Mouse (Mus musculus): ENCODE results near the gene Sat2. TPM values are rescaled to one million over a fixed set of nuclear protein-coding genes. Genes with fewer than 3 reads are reported as not detected.

The Sat2 gene
- total and polyA plus RNA-seq, 3 experiments, result 1.5 to 7.3 TPM; not detected in 1

DNA sequence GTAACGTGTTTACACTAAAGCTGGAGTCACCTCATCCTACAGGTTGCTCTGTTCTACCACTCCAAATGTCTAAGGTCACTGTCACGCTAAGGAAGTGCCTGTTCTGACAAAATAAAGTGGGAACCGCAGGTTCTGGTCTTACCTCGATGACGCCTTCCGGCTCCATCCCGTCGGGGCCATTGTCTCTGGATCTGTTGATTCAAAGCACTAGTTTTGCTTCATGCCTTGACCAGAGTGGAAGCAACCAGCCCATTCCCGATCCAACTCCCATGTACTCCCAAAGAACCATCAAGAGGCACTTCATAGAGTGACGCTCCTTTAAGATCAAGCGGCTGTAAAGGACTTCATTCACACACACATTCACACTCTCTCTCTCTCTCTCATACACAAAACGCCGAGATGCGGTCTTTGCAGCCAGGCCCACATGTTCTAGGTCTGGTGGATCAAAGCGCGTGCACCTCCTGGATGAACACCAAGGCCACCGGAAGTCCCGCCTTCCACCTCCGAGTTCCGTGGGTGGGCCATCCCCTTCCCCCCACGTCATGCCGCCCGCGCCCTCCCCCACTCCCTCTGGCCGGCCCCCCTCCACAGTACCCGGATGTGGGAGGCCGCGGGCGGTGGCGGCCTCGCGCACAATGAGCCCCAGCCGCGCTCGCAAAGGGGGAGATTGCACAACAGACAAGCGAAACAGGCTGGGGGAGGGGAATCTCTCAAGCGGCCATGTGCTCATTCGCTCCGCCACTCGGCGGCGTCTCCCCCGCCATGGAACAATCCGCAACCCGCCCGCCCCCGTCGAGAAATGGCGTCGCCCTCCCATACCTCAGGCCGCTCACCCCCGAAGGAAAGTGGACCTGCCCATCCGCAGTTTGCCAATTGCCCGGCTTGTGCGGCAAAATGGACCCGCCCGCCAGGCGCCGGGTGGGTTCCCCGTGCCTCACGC is 49.2 kb downstream of the Sat2 start:
- peaks cover 88% of the 10 kb centered on the region for H3K36me3 ChIP-seq (replicated peaks)
- ATAC-seq (ENCODE audit: extremely low read depth, insufficient number of reproducible peaks, low FRiP score, poor library complexity, severe bottlenecking) (peak; percentile 22; the same call in 1 of the 2 replicates), DNase-seq (ENCODE audit: low spot score) (peak; percentile 95)
- H3K9me3 ChIP-seq (replicated peaks), result no peaks in the 10 kb centered on the region
- peaks cover 61% of the 10 kb centered on the region for H3K4me1 ChIP-seq (ENCODE audit: insufficient read depth, low read depth, low read length)
- no peaks in the 10 kb centered on the region for H3K27me3 ChIP-seq (ENCODE audit: insufficient read depth, low read length)
- peak overlapping the region; percentile 100 for H3K4me3 ChIP-seq (ENCODE audit: low read depth, low read length)
- TF ChIP-seq TAL1 (conservative IDR thresholded peaks at IDR 0.05; ENCODE audit: low read depth, low read length) (no peak), POLR2AphosphoS5 (IDR thresholded peaks at IDR 0.05; ENCODE audit: insufficient replicate concordance, low read depth, low read length) (peak; percentile 83), GATA2 (IDR thresholded peaks at IDR 0.05; ENCODE audit: borderline replicate concordance, low read depth, low read length) (no peak), GATA1 (IDR thresholded peaks at IDR 0.05; ENCODE audit: borderline replicate concordance, low read length) (no peak), CTCF (IDR thresholded peaks at IDR 0.05; ENCODE audit: low read depth, low read length) (no peak)

DNA sequence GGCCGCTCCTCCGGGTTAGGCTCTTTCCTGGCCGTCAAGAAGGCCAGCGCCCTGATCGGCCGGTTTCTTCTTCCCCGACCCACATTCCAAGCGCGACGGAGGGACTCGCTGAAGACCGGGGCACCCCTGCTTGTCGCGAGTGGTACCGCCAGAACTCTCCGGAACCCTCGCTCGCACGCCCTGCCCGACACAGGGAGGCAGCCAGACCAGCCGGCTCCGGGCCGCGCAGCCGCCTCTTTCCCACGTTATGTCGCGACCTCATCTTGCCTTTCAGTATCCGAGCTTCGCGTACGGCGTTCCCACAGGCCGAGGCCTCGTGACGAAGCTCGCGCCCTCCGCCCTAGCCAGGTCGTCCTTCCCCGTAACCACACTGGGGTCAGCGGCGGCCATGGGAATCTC is 49.9 kb downstream of the Sat2 start:
- Histone ChIP-seq H3K4me3 (ENCODE audit: low read depth, low read length) (peak overlapping the region; percentile 100), H3K36me3 (replicated peaks) (peaks cover 88% of the 10 kb centered on the region), H3K27me3 (ENCODE audit: insufficient read depth, low read length) (no peaks in the 10 kb centered on the region), H3K4me1 (ENCODE audit: insufficient read depth, low read depth, low read length) (peaks cover 60% of the 10 kb centered on the region), H3K9me3 (replicated peaks) (no peaks in the 10 kb centered on the region)
- ATAC-seq (ENCODE audit: extremely low read depth, insufficient number of reproducible peaks, low FRiP score, poor library complexity, severe bottlenecking) (no peak), DNase-seq (ENCODE audit: low spot score) (no peak)
- TF ChIP-seq GATA2 (IDR thresholded peaks at IDR 0.05; ENCODE audit: borderline replicate concordance, low read depth, low read length), result no peak
- TF ChIP-seq POLR2AphosphoS5 (IDR thresholded peaks at IDR 0.05; ENCODE audit: insufficient replicate concordance, low read depth, low read length), result no peak
- TF ChIP-seq CTCF (IDR thresholded peaks at IDR 0.05; ENCODE audit: low read depth, low read length), result no peak
- no peak for TF ChIP-seq GATA1 (IDR thresholded peaks at IDR 0.05; ENCODE audit: borderline replicate concordance, low read length)
- no peak for TF ChIP-seq TAL1 (conservative IDR thresholded peaks at IDR 0.05; ENCODE audit: low read depth, low read length)

DNA sequence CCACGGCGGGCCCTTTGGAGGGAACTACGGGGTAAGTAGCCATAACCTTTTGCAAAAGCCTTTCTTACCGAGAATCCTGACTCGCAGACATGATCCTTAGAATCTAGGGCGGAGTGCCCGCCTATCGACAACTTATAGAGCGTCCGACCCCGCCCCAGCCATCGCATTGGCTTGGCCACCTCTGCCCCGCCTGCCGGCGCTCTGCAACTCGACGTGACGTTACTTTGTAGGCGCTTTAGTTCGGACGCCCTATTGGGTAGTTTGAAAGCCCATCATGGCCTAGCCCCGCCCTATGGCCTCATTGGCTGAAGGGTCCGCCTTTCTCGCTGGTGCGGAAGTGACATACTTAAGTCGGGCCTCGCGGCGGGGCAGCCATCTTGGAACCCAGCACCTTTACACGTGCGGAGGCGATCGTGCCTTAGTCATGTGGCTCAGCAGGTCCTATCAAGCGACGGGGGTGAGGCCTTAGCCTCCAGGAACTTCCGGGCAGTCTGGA is 50.4 kb downstream of the Sat2 start, which contains the start of gene Eif4a1:
Gene Eif4a1 (minus strand): TSS at position 213 of the 496 bp plus-strand sequence.
- TF ChIP-seq TAL1 (conservative IDR thresholded peaks at IDR 0.05; ENCODE audit: low read depth, low read length), result no peak
- TF ChIP-seq CTCF (IDR thresholded peaks at IDR 0.05; ENCODE audit: low read depth, low read length), result no peak
- TF ChIP-seq GATA1 (IDR thresholded peaks at IDR 0.05; ENCODE audit: borderline replicate concordance, low read length), result no peak
- no peak; the same call in 1 of the 2 replicates for TF ChIP-seq POLR2AphosphoS5 (IDR thresholded peaks at IDR 0.05; ENCODE audit: insufficient replicate concordance, low read depth, low read length)
- no peak for TF ChIP-seq GATA2 (IDR thresholded peaks at IDR 0.05; ENCODE audit: borderline replicate concordance, low read depth, low read length)
- H3K9me3 ChIP-seq (replicated peaks), result no peaks in the 10 kb centered on the region
- H3K4me3 ChIP-seq (ENCODE audit: low read depth, low read length), result peak within 1 kb of the TSS; percentile 100
- peaks cover 93% of the 10 kb centered on the region for H3K36me3 ChIP-seq (replicated peaks)
- H3K4me1 ChIP-seq (ENCODE audit: insufficient read depth, low read depth, low read length), result peaks cover 62% of the 10 kb centered on the region
- peak; percentile 94 for DNase-seq (ENCODE audit: low spot score)
- peak; percentile 96 for ATAC-seq (ENCODE audit: extremely low read depth, insufficient number of reproducible peaks, low FRiP score, poor library complexity, severe bottlenecking)
- no peaks in the 10 kb centered on the region for H3K27me3 ChIP-seq (ENCODE audit: insufficient read depth, low read length)

Other genes with a start within 250 kb of the Sat2 start
Only the 20 nearest of the 32 such genes appear.
- gene Dnah2, start 72.9 kb upstream of the Sat2 start, total RNA-seq (2014; fragmentation: Nextera tagmentation), result 0.73 and 1.1 TPM in 2 replicates
- 2.6 and 3.2 TPM in 2 replicates for gene Dnah2, start 72.9 kb upstream of the Sat2 start, total RNA-seq (2017)
- gene Dnah2, start 72.9 kb upstream of the Sat2 start, polyA plus RNA-seq (2012), result 0.06 and 0.13 TPM in 2 replicates
- 0.29 and 0.68 TPM in 2 replicates for gene Efnb3, start 61.8 kb upstream of the Sat2 start, total RNA-seq (2014; fragmentation: Nextera tagmentation)
- 0.27 and 0.29 TPM in 2 replicates for gene Efnb3, start 61.8 kb upstream of the Sat2 start, total RNA-seq (2017)
- 0.36 and 0.56 TPM in 2 replicates for gene Efnb3, start 61.8 kb upstream of the Sat2 start, polyA plus RNA-seq (2012)
- gene Wrap53, start 41.8 kb upstream of the Sat2 start, total RNA-seq (2014; fragmentation: Nextera tagmentation), result 20.5 and 26.1 TPM in 2 replicates
- gene Wrap53, start 41.8 kb upstream of the Sat2 start, total RNA-seq (2017), result 9.6 and 9.8 TPM in 2 replicates
- gene Wrap53, start 41.8 kb upstream of the Sat2 start, polyA plus RNA-seq (2012), result 15.7 and 22.0 TPM in 2 replicates
- 228 and 271 TPM in 2 replicates for gene Trp53, start 41.7 kb upstream of the Sat2 start, total RNA-seq (2014; fragmentation: Nextera tagmentation)
- gene Trp53, start 41.7 kb upstream of the Sat2 start, total RNA-seq (2017), result 52.1 and 57.4 TPM in 2 replicates
- 141 and 175 TPM in 2 replicates for gene Trp53, start 41.7 kb upstream of the Sat2 start, polyA plus RNA-seq (2012)
- gene Atp1b2, start 16.1 kb upstream of the Sat2 start, total RNA-seq (2014; fragmentation: Nextera tagmentation), result 84.5 and 116 TPM in 2 replicates
- gene Atp1b2, start 16.1 kb upstream of the Sat2 start, total RNA-seq (2017), result 3.6 and 4.8 TPM in 2 replicates
- 50.0 and 54.6 TPM in 2 replicates for gene Atp1b2, start 16.1 kb upstream of the Sat2 start, polyA plus RNA-seq (2012)
- not detected in 2 replicates for gene Shbg, start 4.1 kb upstream of the Sat2 start, total RNA-seq (2014; fragmentation: Nextera tagmentation)
- gene Shbg, start 4.1 kb upstream of the Sat2 start, total RNA-seq (2017), result not detected in 2 replicates
- not detected in 2 replicates for gene Shbg, start 4.1 kb upstream of the Sat2 start, polyA plus RNA-seq (2012)
- 90.1 and 92.9 TPM in 2 replicates for gene Fxr2, start 11.0 kb downstream of the Sat2 start, total RNA-seq (2014; fragmentation: Nextera tagmentation)
- 44.9 and 53.6 TPM in 2 replicates for gene Fxr2, start 11.0 kb downstream of the Sat2 start, total RNA-seq (2017)
- 77.8 and 82.4 TPM in 2 replicates for gene Fxr2, start 11.0 kb downstream of the Sat2 start, polyA plus RNA-seq (2012)
- 2.1 TPM in 1 of 2 replicates, not detected in the other for gene Sox15, start 33.3 kb downstream of the Sat2 start, total RNA-seq (2014; fragmentation: Nextera tagmentation)
- gene Sox15, start 33.3 kb downstream of the Sat2 start, total RNA-seq (2017), result 0.17 TPM in 1 of 2 replicates, not detected in the other
- gene Sox15, start 33.3 kb downstream of the Sat2 start, polyA plus RNA-seq (2012), result 0.20 and 0.36 TPM in 2 replicates
- 27.0 and 31.1 TPM in 2 replicates for gene Mpdu1, start 40.6 kb downstream of the Sat2 start, total RNA-seq (2014; fragmentation: Nextera tagmentation)
- gene Mpdu1, start 40.6 kb downstream of the Sat2 start, total RNA-seq (2017), result 43.4 and 63.6 TPM in 2 replicates
- 22.7 and 24.9 TPM in 2 replicates for gene Mpdu1, start 40.6 kb downstream of the Sat2 start, polyA plus RNA-seq (2012)
- 3.5 TPM in 1 of 2 replicates, not detected in the other for gene Cd68, start 44.1 kb downstream of the Sat2 start, total RNA-seq (2014; fragmentation: Nextera tagmentation)
- gene Cd68, start 44.1 kb downstream of the Sat2 start, total RNA-seq (2017), result 5.0 and 6.1 TPM in 2 replicates
- gene Cd68, start 44.1 kb downstream of the Sat2 start, polyA plus RNA-seq (2012), result 2.2 and 2.3 TPM in 2 replicates
- gene Eif4a1, start 50.4 kb downstream of the Sat2 start, total RNA-seq (2014; fragmentation: Nextera tagmentation), result 986 and 993 TPM in 2 replicates
- 986 and 1,008 TPM in 2 replicates for gene Eif4a1, start 50.4 kb downstream of the Sat2 start, total RNA-seq (2017)
- gene Eif4a1, start 50.4 kb downstream of the Sat2 start, polyA plus RNA-seq (2012), result 197 and 231 TPM in 2 replicates
- 111 and 128 TPM in 2 replicates for gene Senp3, start 60.1 kb downstream of the Sat2 start, total RNA-seq (2014; fragmentation: Nextera tagmentation)
- gene Senp3, start 60.1 kb downstream of the Sat2 start, total RNA-seq (2017), result 107 and 111 TPM in 2 replicates
- 125 and 142 TPM in 2 replicates for gene Senp3, start 60.1 kb downstream of the Sat2 start, polyA plus RNA-seq (2012)
- not detected in 2 replicates for gene Tnfsf13, start 63.8 kb downstream of the Sat2 start, total RNA-seq (2014; fragmentation: Nextera tagmentation)
- gene Tnfsf13, start 63.8 kb downstream of the Sat2 start, total RNA-seq (2017), result not detected in 2 replicates
- gene Tnfsf13, start 63.8 kb downstream of the Sat2 start, polyA plus RNA-seq (2012), result not detected in 2 replicates
- not detected in 2 replicates for gene Tnfsf12, start 73.8 kb downstream of the Sat2 start, total RNA-seq (2014; fragmentation: Nextera tagmentation)
- not detected in 2 replicates for gene Tnfsf12, start 73.8 kb downstream of the Sat2 start, total RNA-seq (2017)
- gene Tnfsf12, start 73.8 kb downstream of the Sat2 start, polyA plus RNA-seq (2012), result not detected in 2 replicates
- gene Tnfsfm13, start 74.1 kb downstream of the Sat2 start, total RNA-seq (2014; fragmentation: Nextera tagmentation), result not detected in 2 replicates
- gene Tnfsfm13, start 74.1 kb downstream of the Sat2 start, total RNA-seq (2017), result not detected in 2 replicates
- not detected in 2 replicates for gene Tnfsfm13, start 74.1 kb downstream of the Sat2 start, polyA plus RNA-seq (2012)
- gene Polr2a, start 136.6 kb downstream of the Sat2 start, total RNA-seq (2014; fragmentation: Nextera tagmentation), result 192 and 251 TPM in 2 replicates
- 21.3 and 26.2 TPM in 2 replicates for gene Polr2a, start 136.6 kb downstream of the Sat2 start, total RNA-seq (2017)
- 116 and 119 TPM in 2 replicates for gene Polr2a, start 136.6 kb downstream of the Sat2 start, polyA plus RNA-seq (2012)
- gene Slc35g3, start 139.9 kb downstream of the Sat2 start, total RNA-seq (2014; fragmentation: Nextera tagmentation), result 1.1 TPM in 1 of 2 replicates, not detected in the other
- gene Slc35g3, start 139.9 kb downstream of the Sat2 start, total RNA-seq (2017), result 0.27 TPM in 1 of 2 replicates, not detected in the other
- 0.18 TPM in 2 replicates for gene Slc35g3, start 139.9 kb downstream of the Sat2 start, polyA plus RNA-seq (2012)
- 18.4 and 19.0 TPM in 2 replicates for gene Zbtb4, start 143.9 kb downstream of the Sat2 start, total RNA-seq (2014; fragmentation: Nextera tagmentation)
- gene Zbtb4, start 143.9 kb downstream of the Sat2 start, total RNA-seq (2017), result 5.6 and 8.6 TPM in 2 replicates
- gene Zbtb4, start 143.9 kb downstream of the Sat2 start, polyA plus RNA-seq (2012), result 13.0 and 13.4 TPM in 2 replicates
- 2.3 and 2.8 TPM in 2 replicates for gene Chrnb1, start 173.9 kb downstream of the Sat2 start, total RNA-seq (2014; fragmentation: Nextera tagmentation)
- gene Chrnb1, start 173.9 kb downstream of the Sat2 start, total RNA-seq (2017), result 1.1 and 1.2 TPM in 2 replicates
- gene Chrnb1, start 173.9 kb downstream of the Sat2 start, polyA plus RNA-seq (2012), result 0.39 and 0.50 TPM in 2 replicates
- 24.9 and 28.9 TPM in 2 replicates for gene Fgf11, start 179.8 kb downstream of the Sat2 start, total RNA-seq (2014; fragmentation: Nextera tagmentation)
- gene Fgf11, start 179.8 kb downstream of the Sat2 start, total RNA-seq (2017), result 3.6 and 4.2 TPM in 2 replicates
- 7.7 and 8.6 TPM in 2 replicates for gene Fgf11, start 179.8 kb downstream of the Sat2 start, polyA plus RNA-seq (2012)

Measured in G1E (cell line).